Mouse (Mus musculus): ENCODE measurements around the gene Eif3d.
A peak's percentile ranks its signal among the peaks of the same experiment; 100 is the strongest.

Eif3d gene

GRCm38 (mm10) chr15:77916851-77917544 lies 53.6 kb downstream of the Eif3d start:
- peak; percentile 85 for DNase-seq (ENCODE audit: low spot score)

GRCm38 (mm10) chr15:77915287-77915686 lies 55.3 kb downstream of the Eif3d start:
- no peak for DNase-seq (ENCODE audit: low spot score)

- no peak for DNase-seq (ENCODE audit: low spot score)
Measured at GRCm38 (mm10) chr15:77914507-77914906, 56.1 kb downstream of the Eif3d start.

- DNase-seq (ENCODE audit: low spot score) = no peak
Measured at GRCm38 (mm10) chr15:77913054-77913453, 57.6 kb downstream of the Eif3d start.

GRCm38 (mm10) chr15:77912585-77912984 lies 58.0 kb downstream of the Eif3d start:
- no peak for DNase-seq (ENCODE audit: low spot score)

- no peak for DNase-seq (ENCODE audit: low spot score)
Measured at GRCm38 (mm10) chr15:77912048-77912447, 58.6 kb downstream of the Eif3d start.

- no peak for DNase-seq (ENCODE audit: low spot score)
Measured at GRCm38 (mm10) chr15:77911065-77911464, 59.5 kb downstream of the Eif3d start.
